Mouse (Mus musculus): ENCODE results near the gene Alx3. TPM values are rescaled to one million over a fixed set of nuclear protein-coding genes. Genes with fewer than 3 reads are reported as not detected.
A peak's percentile ranks its signal among the peaks of the same experiment; 100 is the strongest.

Alx3 gene
- polyA plus RNA-seq (2017; shearing (Covaris generic)), result not detected

GRCm38 (mm10) chr3:107594662-107595263 lies at the start of gene Alx3:
Gene Alx3 (plus strand): TSS chr3:107595031.
- no peak for ATAC-seq

- no peak for ATAC-seq
These were observed 49.6 kb upstream of the Alx3 start for GRCm38 (mm10) chr3:107545278-107545677.

- no peak for ATAC-seq
These were observed 49.0 kb upstream of the Alx3 start for GRCm38 (mm10) chr3:107545716-107546412.

- no peak for ATAC-seq
These were observed 47.9 kb upstream of the Alx3 start for GRCm38 (mm10) chr3:107546956-107547355.

- no peak for ATAC-seq
These were observed 44.3 kb upstream of the Alx3 start for GRCm38 (mm10) chr3:107550409-107551049.

GRCm38 (mm10) chr3:107554842-107555241 lies 40.0 kb upstream of the Alx3 start, which contains the start of gene Ubl4b:
Gene Ubl4b (minus strand): TSS chr3:107555073.
- no peak for ATAC-seq

GRCm38 (mm10) chr3:107558740-107559139 lies 36.1 kb upstream of the Alx3 start:
- no peak for ATAC-seq

GRCm38 (mm10) chr3:107559183-107559582 lies 35.6 kb upstream of the Alx3 start:
- no peak for ATAC-seq

- ATAC-seq, result no peak
These were observed 32.7 kb upstream of the Alx3 start for GRCm38 (mm10) chr3:107562104-107562503.

GRCm38 (mm10) chr3:107562591-107562990 lies 32.2 kb upstream of the Alx3 start:
- no peak for ATAC-seq

GRCm38 (mm10) chr3:107563880-107564279 lies 31.0 kb upstream of the Alx3 start:
- no peak for ATAC-seq

- no peak for ATAC-seq
These were observed 29.5 kb upstream of the Alx3 start for GRCm38 (mm10) chr3:107565331-107565730.

GRCm38 (mm10) chr3:107567766-107568165 lies 27.1 kb upstream of the Alx3 start:
- no peak for ATAC-seq

- ATAC-seq, result no peak
These were observed 26.1 kb upstream of the Alx3 start for GRCm38 (mm10) chr3:107568721-107569120.

GRCm38 (mm10) chr3:107571205-107571604 lies 23.6 kb upstream of the Alx3 start:
- no peak for ATAC-seq

- no peak for ATAC-seq
These were observed 18.0 kb upstream of the Alx3 start for GRCm38 (mm10) chr3:107576807-107577206.

- ATAC-seq, result peak; percentile 52
These were observed 16.9 kb upstream of the Alx3 start for GRCm38 (mm10) chr3:107577810-107578390.

- no peak for ATAC-seq
These were observed 15.4 kb upstream of the Alx3 start for GRCm38 (mm10) chr3:107579466-107579865.

- no peak for ATAC-seq
These were observed 13.5 kb upstream of the Alx3 start for GRCm38 (mm10) chr3:107581103-107582010.

GRCm38 (mm10) chr3:107582130-107582874 lies 12.5 kb upstream of the Alx3 start:
- ATAC-seq, result no peak

Data from activated CD4-positive, CD25-positive, alpha-beta regulatory T cell, adult 4 months (primary cell).